ENCODE assay signal across 8 mouse cellular contexts in genomic region chr9:59723791-59724442, GRCm38 (mm10). TPM values are rescaled to one million over a fixed set of nuclear protein-coding genes. Genes with fewer than 3 reads are reported as not detected.
DNase-seq lines count a peak whose midpoint lies in the region; ATAC-seq and TF ChIP-seq lines count a peak whose summit lies in the region.

No protein-coding gene starts in this region.

- POLR2A ChIA-PET in Patski (lab: Charles Lee), result interaction anchor here (1.0 to 2.1 kb wide), 5 partner anchors 20 to 71 kb away, joined by 3 to 23 read pairs (median 4); partner anchors contain the start of genes Myo9a and Senp8

- peak; percentile 76 for ATAC-seq in Patski

- H3K4me1 ChIP-seq in midbrain, embryonic 10.5 days, result peaks cover 9% of the 10 kb centered on the region; the same call in 1 of the 2 replicates

- no peaks in the 10 kb centered on the region for H3K9me3 ChIP-seq in midbrain, embryonic 10.5 days (replicated peaks)

- no peaks in the 10 kb centered on the region for H3K27me3 ChIP-seq in Patski
- no peaks in the 10 kb centered on the region for H3K27me3 ChIP-seq in midbrain, embryonic 10.5 days (ENCODE audit: low read depth, poor library complexity, severe bottlenecking)

- DNase-seq in 3134 (ENCODE audit: extremely low read depth, insufficient read length, low spot score) (peak; percentile 35), Patski (ENCODE audit: low read depth, low spot score) (peak; percentile 96)
- peak; percentile 37 for DNase-seq in forelimb bud, embryonic 11.5 days (ENCODE audit: low read depth, low spot score)
- DNase-seq in kidney, adult 18-20 months, result peak; percentile 89
- DNase-seq in left cerebral cortex, adult 9 months (ENCODE audit: low spot score in 2 of 2), result peak; percentile 46 to 62
- DNase-seq in retina, postnatal 1 day, result peak; percentile 52
- DNase-seq in adrenal gland, postnatal 4 days (ENCODE audit: low spot score in 2 of 2), result no peak
- no peak for DNase-seq in midbrain, embryonic 10.5 days (ENCODE audit: low spot score)

- CTCF ChIA-PET in Patski (lab: Charles Lee), result interaction anchor here (0.6 to 3.3 kb wide), 18 partner anchors 14 to 266 kb away, joined by 3 to 14 read pairs (median 3); partner anchors contain the start of genes Myo9a and Senp8

- 82% methylated on average over 8 of the region's 8 CpGs for WGBS in midbrain, embryonic 10.5 days

- no peaks in the 10 kb centered on the region for H3K36me3 ChIP-seq in midbrain, embryonic 10.5 days

- in situ Hi-C loops in Patski (cut with MboI; ENCODE audit: low pct_unique_long_range_greater_than_20kb), result loop anchor here (5.0 to 25.0 kb wide), 3 partner anchors 38 to 438 kb away; no protein-coding TSS in a partner anchor

- no peak for TF ChIP-seq CTCF in Patski (IDR thresholded peaks at IDR 0.05)

- H3K27ac ChIP-seq in midbrain, embryonic 10.5 days (replicated peaks), result no peak overlapping the region

- H3K4me3 ChIP-seq in midbrain, embryonic 10.5 days, result no peak overlapping the region

RNA-seq across cellular contexts. Expression of gene Senp8, which starts 26.6 kb away (rescaled TPM):
- polyA plus RNA-seq in Patski (2021), result 11.5 TPM
- 1 to 10 TPM; 5.1 to 7.5 TPM for total RNA-seq in adrenal gland, postnatal 4 days (2021)
- 21.7 and 22.0 TPM in 2 replicates for polyA plus RNA-seq in midbrain, embryonic 10.5 days (2016; fragmentation: Nextera tagmentation; extraction: Ambion mirVana)

RNA-seq across cellular contexts. Expression of gene Myo9a, which starts 26.8 kb away (rescaled TPM):
- 38.7 TPM for polyA plus RNA-seq in Patski (2021)
- total RNA-seq in adrenal gland, postnatal 4 days (2021), result 10 to 100 TPM; 18.2 to 24.5 TPM
- polyA plus RNA-seq in midbrain, embryonic 10.5 days (2016; fragmentation: Nextera tagmentation; extraction: Ambion mirVana), result 10.4 and 12.6 TPM in 2 replicates

RNA-seq across cellular contexts. Expression of gene Gramd2, which starts 44.0 kb away (rescaled TPM):
- polyA plus RNA-seq in Patski (2021), result 3.5 TPM
- total RNA-seq in adrenal gland, postnatal 4 days (2021), result under 1 TPM; 0.28 to 0.42 TPM
- 0.11 and 0.14 TPM in 2 replicates for polyA plus RNA-seq in midbrain, embryonic 10.5 days (2016; fragmentation: Nextera tagmentation; extraction: Ambion mirVana)

Comparison
In these comparisons a context has a peak if more than half of its experiments do, and no peak if none do; other contexts are left out.
1. DNase-seq: peak in 3134 (single experiment), Patski (single experiment), forelimb bud, embryonic 11.5 days (single experiment), kidney, adult 18-20 months (single experiment), left cerebral cortex, adult 9 months (2 of 2) and retina, postnatal 1 day (single experiment); none in adrenal gland, postnatal 4 days (0 of 2) and midbrain, embryonic 10.5 days (single experiment).